Mouse (Mus musculus) stomach, embryonic 16.5 days (tissue): ENCODE data around the gene Homer2. TPM values are rescaled to one million over a fixed set of nuclear protein-coding genes. Genes with fewer than 3 reads are reported as not detected.

ENCODE experiments used
- ATAC-seq: fragments of 200-750 bp; cut with Nextera tagmentation; 2 replicates; pipeline ENCODE4 v1.8.0; 2017; ENCODE audit warnings: moderate number of reproducible peaks, moderate TSS enrichment; ENCODE audit not compliant: insufficient read depth, low FRiP score
- H3K27ac ChIP-seq: fragments of 300-500 bp; sonication (generic); 2 replicates; pipeline ENCODE4 v1.5.1; 2014; ENCODE audit warnings: low read length
- H3K27me3 ChIP-seq: fragments of 300-500 bp; sonication (generic); 2 replicates; pipeline ENCODE4 v1.6.1; 2014; ENCODE audit warnings: low read length, control low read depth, mixed read lengths; ENCODE audit not compliant: control insufficient read depth, insufficient read depth
- H3K36me3 ChIP-seq: fragments of 300-500 bp; sonication (generic); 2 replicates; pipeline ENCODE4 v1.6.1; 2014; ENCODE audit warnings: low read length; ENCODE audit not compliant: control insufficient read depth, insufficient read depth
- H3K4me1 ChIP-seq: fragments of 300-500 bp; sonication (generic); 2 replicates; pipeline ENCODE4 v1.6.1; 2014; ENCODE audit warnings: low read length, control low read depth, mixed read lengths; ENCODE audit not compliant: control insufficient read depth, insufficient read depth
- H3K4me2 ChIP-seq: fragments of 300-500 bp; sonication (generic); 2 replicates; pipeline ENCODE4 v1.6.1; 2014; ENCODE audit warnings: low read depth, low read length, mixed read lengths
- H3K4me3 ChIP-seq: fragments of 300-500 bp; sonication (generic); replicated peaks from 2 replicates; pipeline ENCODE4 v1.5.1; 2014; ENCODE audit warnings: mild to moderate bottlenecking, low read length
- H3K9ac ChIP-seq: fragments of 300-500 bp; sonication (generic); 2 replicates; pipeline ENCODE4 v1.6.1; 2014; ENCODE audit warnings: low read length
- H3K9me3 ChIP-seq: fragments of 300-500 bp; sonication (generic); replicated peaks from 2 replicates; pipeline ENCODE4 v1.6.1; 2016; ENCODE audit warnings: low read length, control low read depth; ENCODE audit not compliant: control insufficient read depth
- WGBS: fragments of 180-500 bp; shearing (Covaris S2); extraction: QIAGEN DNeasy Blood & Tissue Kit; methylation state at CpG from one replicate; pipeline ENCODE4 v1.1.7; 2014; 5-methylcytosine and 5-hydroxymethylcytosine counted together
- polyA plus RNA-seq: library from polyadenylated mRNA; unstranded; fragments of >200 nt; fragmentation: Nextera tagmentation; extraction: Ambion mirVana; gene quantifications from 2 replicates; pipeline ENCODE4 v1.2.1, GENCODE M21; 2015

Gene Homer2
- polyA plus RNA-seq, 1 experiment from 2014 or later: 33.3 TPM

GRCm38 (mm10) chr7:81688378-81688777 lies 18.9 kb downstream of the Homer2 start:
- Histone ChIP-seq H3K4me3 (no peak overlapping the region), H3K4me1 (peaks cover 18% of the 10 kb centered on the region; the same call in 1 of the 2 replicates), H3K27ac (peak overlapping the region; percentile 72), H3K36me3 (no peaks in the 10 kb centered on the region), H3K9ac (no peak overlapping the region), H3K4me2 (no peak overlapping the region), H3K9me3 (no peaks in the 10 kb centered on the region), H3K27me3 (no peaks in the 10 kb centered on the region)
- 64% methylated on average over 9 of the region's 9 CpGs for WGBS
- ATAC-seq: peak; percentile 27

GRCm38 (mm10) chr7:81687684-81688316 lies 19.5 kb downstream of the Homer2 start:
- H3K27ac ChIP-seq: peak overlapping the region; percentile 72
- no peak overlapping the region for H3K9ac ChIP-seq
- H3K9me3 ChIP-seq: no peaks in the 10 kb centered on the region
- H3K27me3 ChIP-seq: no peaks in the 10 kb centered on the region
- 61% methylated on average over 6 of the region's 6 CpGs for WGBS
- H3K4me1 ChIP-seq: peaks cover 13% of the 10 kb centered on the region; the same call in 1 of the 2 replicates
- peak; percentile 59 for ATAC-seq
- H3K36me3 ChIP-seq: no peaks in the 10 kb centered on the region
- H3K4me3 ChIP-seq: no peak overlapping the region
- H3K4me2 ChIP-seq: no peak overlapping the region

GRCm38 (mm10) chr7:81685375-81685774 lies 22.0 kb downstream of the Homer2 start:
- Histone ChIP-seq H3K4me2 (no peak overlapping the region), H3K4me1 (peaks cover 5% of the 10 kb centered on the region; the same call in 1 of the 2 replicates), H3K36me3 (no peaks in the 10 kb centered on the region), H3K9ac (no peak overlapping the region), H3K27me3 (no peaks in the 10 kb centered on the region), H3K27ac (no peak overlapping the region), H3K9me3 (no peaks in the 10 kb centered on the region), H3K4me3 (no peak overlapping the region)
- no peak for ATAC-seq
- WGBS: 79% methylated on average over 7 of the region's 7 CpGs

GRCm38 (mm10) chr7:81683779-81684422 lies 23.4 kb downstream of the Homer2 start:
- H3K27me3 ChIP-seq: no peaks in the 10 kb centered on the region
- WGBS: 69% methylated on average over 7 of the region's 7 CpGs
- no peaks in the 10 kb centered on the region for H3K36me3 ChIP-seq
- no peak overlapping the region for H3K27ac ChIP-seq
- no peak overlapping the region for H3K4me3 ChIP-seq
- H3K4me1 ChIP-seq: no peaks in the 10 kb centered on the region
- no peak overlapping the region for H3K9ac ChIP-seq
- no peak overlapping the region for H3K4me2 ChIP-seq
- ATAC-seq: no peak
- H3K9me3 ChIP-seq: no peaks in the 10 kb centered on the region

- Histone ChIP-seq H3K4me1 (no peaks in the 10 kb centered on the region), H3K4me2 (no peak overlapping the region), H3K27me3 (no peaks in the 10 kb centered on the region), H3K36me3 (no peaks in the 10 kb centered on the region), H3K9ac (no peak overlapping the region), H3K4me3 (no peak overlapping the region), H3K9me3 (no peaks in the 10 kb centered on the region), H3K27ac (no peak overlapping the region)
- no peak for ATAC-seq
- 70% methylated on average over 3 of the region's 3 CpGs for WGBS
These were observed 25.9 kb downstream of the Homer2 start for GRCm38 (mm10) chr7:81681386-81681785.

- Histone ChIP-seq H3K9me3 (no peaks in the 10 kb centered on the region), H3K36me3 (no peaks in the 10 kb centered on the region), H3K4me3 (no peak overlapping the region), H3K27me3 (no peaks in the 10 kb centered on the region), H3K4me2 (no peak overlapping the region), H3K4me1 (0 out of 2 replicates have a peak, but pooled peaks cover 5% of the 10 kb centered on the region), H3K9ac (no peak overlapping the region), H3K27ac (no peak overlapping the region)
- ATAC-seq: no peak
- WGBS: 43% methylated on average over 15 of the region's 15 CpGs
These were observed 33.8 kb downstream of the Homer2 start for GRCm38 (mm10) chr7:81673359-81674013.

- no peak overlapping the region for H3K9ac ChIP-seq
- no peak overlapping the region for H3K27ac ChIP-seq
- no peak overlapping the region for H3K4me3 ChIP-seq
- H3K9me3 ChIP-seq: no peaks in the 10 kb centered on the region
- ATAC-seq: no peak
- WGBS: 61% methylated on average over 10 of the region's 10 CpGs
- H3K4me1 ChIP-seq: 0 out of 2 replicates have a peak, but pooled peaks cover 5% of the 10 kb centered on the region
- no peak overlapping the region for H3K4me2 ChIP-seq
- no peaks in the 10 kb centered on the region for H3K27me3 ChIP-seq
- H3K36me3 ChIP-seq: no peaks in the 10 kb centered on the region
These were observed 34.5 kb downstream of the Homer2 start for GRCm38 (mm10) chr7:81672735-81673291.

GRCm38 (mm10) chr7:81667156-81667555 lies 40.2 kb downstream of the Homer2 start:
- Histone ChIP-seq H3K4me2 (no peak overlapping the region), H3K27ac (no peak overlapping the region), H3K9me3 (no peaks in the 10 kb centered on the region), H3K27me3 (no peaks in the 10 kb centered on the region), H3K9ac (no peak overlapping the region), H3K4me1 (0 out of 2 replicates have a peak, but pooled peaks cover 2% of the 10 kb centered on the region), H3K4me3 (no peak overlapping the region), H3K36me3 (no peaks in the 10 kb centered on the region)
- ATAC-seq: no peak
- 85% methylated on average over 4 of the region's 4 CpGs for WGBS

- Histone ChIP-seq H3K4me2 (no peak overlapping the region), H3K4me3 (no peak overlapping the region), H3K9ac (no peak overlapping the region), H3K4me1 (0 out of 2 replicates have a peak, but pooled peaks cover 2% of the 10 kb centered on the region), H3K9me3 (no peaks in the 10 kb centered on the region), H3K27me3 (no peaks in the 10 kb centered on the region), H3K27ac (no peak overlapping the region), H3K36me3 (no peaks in the 10 kb centered on the region)
- no peak for ATAC-seq
- 66% methylated on average over 9 of the region's 9 CpGs for WGBS
These were observed 40.7 kb downstream of the Homer2 start for GRCm38 (mm10) chr7:81666585-81666984.
